9 mouse cellular contexts compared by ENCODE assay signal in genomic region chr10:78575690-78576089, GRCm38 (mm10). TPM values are rescaled to one million over a fixed set of nuclear protein-coding genes. Genes with fewer than 3 reads are reported as not detected.
DNase-seq lines count a peak whose midpoint lies in the region; ATAC-seq and TF ChIP-seq lines count a peak whose summit lies in the region.
"Had no signal": no experiment of that assay in that cellular context is flagged by ENCODE, and none has a peak within 500 bp of the region (broad histone marks: within the 10 kb centered on the region; RNA-seq: fewer than 3 reads in every experiment).

No protein-coding gene starts in this region.

- peak overlapping the region; percentile 5 for H3K4me3 ChIP-seq in thymus, adult 2 months (ENCODE audit: control insufficient read depth, insufficient read depth, low read length)
- peak overlapping the region; percentile 75 for H3K4me3 ChIP-seq in heart, postnatal 0 days (ENCODE audit: low read depth, low read length)
- H3K4me3 ChIP-seq in lung, postnatal 0 days (ENCODE audit: low read depth, low read length), result peak overlapping the region; percentile 59; the same call in 1 of the 2 replicates
- H3K4me3 ChIP-seq in stomach, embryonic 16.5 days (replicated peaks; ENCODE audit: low read length), result peak overlapping the region; percentile 71; the same call in 1 of the 2 replicates

- H3K27ac ChIP-seq in thymus, adult 2 months (ENCODE audit: control insufficient read depth, insufficient read depth, low read length), result peak overlapping the region; percentile 27
- peak overlapping the region; percentile 98 for H3K27ac ChIP-seq in heart, postnatal 0 days (ENCODE audit: low read depth)
- H3K27ac ChIP-seq in lung, postnatal 0 days (ENCODE audit: low read length), result peak overlapping the region; percentile 97; the same call in 1 of the 2 replicates
- peak overlapping the region; percentile 96 for H3K27ac ChIP-seq in stomach, embryonic 16.5 days (ENCODE audit: low read length)

- H3K4me2 ChIP-seq in heart, postnatal 0 days (ENCODE audit: low read depth, low read length), result peak overlapping the region; percentile 88
- peak overlapping the region; percentile 76 for H3K4me2 ChIP-seq in lung, postnatal 0 days (replicated peaks; ENCODE audit: low read depth, low read length)
- peak overlapping the region; percentile 80 for H3K4me2 ChIP-seq in stomach, embryonic 16.5 days (ENCODE audit: low read depth, low read length)

- H3K9ac ChIP-seq in heart, postnatal 0 days (replicated peaks; ENCODE audit: low read depth, low read length), result peak overlapping the region; percentile 65; the same call in 1 of the 2 replicates
- no peak overlapping the region for H3K9ac ChIP-seq in lung, postnatal 0 days (replicated peaks; ENCODE audit: low read depth)
- peak overlapping the region; percentile 86 for H3K9ac ChIP-seq in stomach, embryonic 16.5 days (ENCODE audit: low read length)

- TF ChIP-seq POLR2A in thymus, adult 2 months (IDR thresholded peaks at IDR 0.05; ENCODE audit: control insufficient read depth, extremely low read depth, insufficient read depth, low read length, poor library complexity), result no peak

- H3K27me3 ChIP-seq in thymus, adult 2 months (ENCODE audit: control insufficient read depth, insufficient read depth, low read length), result no peaks in the 10 kb centered on the region
- H3K27me3 ChIP-seq in heart, postnatal 0 days (ENCODE audit: control insufficient read depth, insufficient read depth, low read length), result no peaks in the 10 kb centered on the region
- H3K27me3 ChIP-seq in lung, postnatal 0 days (replicated peaks; ENCODE audit: insufficient read depth, low read length), result no peaks in the 10 kb centered on the region
- no peaks in the 10 kb centered on the region for H3K27me3 ChIP-seq in stomach, embryonic 16.5 days (ENCODE audit: control insufficient read depth, insufficient read depth, low read length)

- no peak for DNase-seq in thymus, adult 2 months
- DNase-seq in thymus, postnatal 25 days, result no peak
- DNase-seq in cerebellum, adult 9-10 months, result peak; percentile 96
- peak; percentile 75 for DNase-seq in heart, postnatal 0 days (ENCODE audit: low spot score)
- peak; percentile 60 for DNase-seq in large intestine, adult 2 months (ENCODE audit: low read depth, low spot score)
- peak; percentile 39 for DNase-seq in lung, postnatal 0 days (ENCODE audit: low spot score)
- DNase-seq in urinary bladder, adult 2 months (ENCODE audit: low spot score), result no peak

- H3K9me3 ChIP-seq in heart, postnatal 0 days (replicated peaks; ENCODE audit: control insufficient read depth, low read length), result no peaks in the 10 kb centered on the region
- no peaks in the 10 kb centered on the region for H3K9me3 ChIP-seq in lung, postnatal 0 days (ENCODE audit: low read length)
- no peaks in the 10 kb centered on the region for H3K9me3 ChIP-seq in stomach, embryonic 16.5 days (replicated peaks; ENCODE audit: control insufficient read depth, low read length)

- 79% methylated on average over 2 of the region's 2 CpGs for WGBS in thymus, adult 2 months
- 16% methylated on average over 2 of the region's 2 CpGs for WGBS in heart, postnatal 0 days
- 6% methylated on average over 2 of the region's 2 CpGs for WGBS in large intestine, adult 2 months
- 19% methylated on average over 2 of the region's 2 CpGs for WGBS in lung, postnatal 0 days
- 50% methylated on average over 2 of the region's 2 CpGs for WGBS in stomach, embryonic 16.5 days

- TF ChIP-seq EP300 in heart, postnatal 0 days (IDR thresholded peaks at IDR 0.05; ENCODE audit: low read depth), result no peak
- no peak for TF ChIP-seq EP300 in lung, postnatal 0 days (IDR thresholded peaks at IDR 0.05)

- ATAC-seq in heart, postnatal 0 days (ENCODE audit: insufficient read depth, low read depth), result peak; percentile 42
- no peak for ATAC-seq in lung, postnatal 0 days
- no peak for ATAC-seq in stomach, embryonic 16.5 days (ENCODE audit: insufficient read depth, low FRiP score)

- TF ChIP-seq CTCF in thymus, adult 2 months (IDR thresholded peaks at IDR 0.05; ENCODE audit: borderline replicate concordance, control insufficient read depth, extremely low read depth, insufficient read depth, low read length, poor library complexity), result no peak
- TF ChIP-seq CTCF in heart, postnatal 0 days (IDR thresholded peaks at IDR 0.05; ENCODE audit: low read depth), result no peak
- TF ChIP-seq CTCF in lung, postnatal 0 days (IDR thresholded peaks at IDR 0.05), result no peak

- H3K4me1 ChIP-seq in thymus, adult 2 months (replicated peaks; ENCODE audit: control insufficient read depth, insufficient read depth, low read length), result peaks cover 45% of the 10 kb centered on the region
- H3K4me1 ChIP-seq in heart, postnatal 0 days (ENCODE audit: control insufficient read depth, insufficient read depth), result peaks cover 9% of the 10 kb centered on the region
- peaks cover 5% of the 10 kb centered on the region; the same call in 1 of the 2 replicates for H3K4me1 ChIP-seq in lung, postnatal 0 days (ENCODE audit: insufficient read depth, low read depth, low read length)
- peaks cover 6% of the 10 kb centered on the region; the same call in 1 of the 2 replicates for H3K4me1 ChIP-seq in stomach, embryonic 16.5 days (ENCODE audit: control insufficient read depth, insufficient read depth, low read length)

- peaks cover 20% of the 10 kb centered on the region for H3K36me3 ChIP-seq in thymus, adult 2 months (ENCODE audit: control insufficient read depth, insufficient read depth, low read length)
- peaks cover 42% of the 10 kb centered on the region for H3K36me3 ChIP-seq in heart, postnatal 0 days (replicated peaks; ENCODE audit: control insufficient read depth, insufficient read depth, low read length)
- H3K36me3 ChIP-seq in lung, postnatal 0 days (ENCODE audit: insufficient read depth, low read length), result peaks cover 8% of the 10 kb centered on the region; the same call in 1 of the 2 replicates
- H3K36me3 ChIP-seq in stomach, embryonic 16.5 days (ENCODE audit: control insufficient read depth, insufficient read depth, low read length), result peaks cover 4% of the 10 kb centered on the region; the same call in 1 of the 2 replicates

RNA-seq across cellular contexts. Expression of gene Ilvbl, which starts 1.5 kb away (rescaled TPM):
- polyA plus RNA-seq in thymus, adult 2 months (2012; rRNA removed), result 235 and 243 TPM in 2 replicates
- total RNA-seq in heart, postnatal 0 days (2014; rRNA removed; ENCODE audit: low replicate concordance), result 58.4 and 62.1 TPM in 2 replicates
- polyA plus RNA-seq in heart, postnatal 0 days (2015; fragmentation: Nextera tagmentation; extraction: Ambion mirVana), result 72.2 and 73.7 TPM in 2 replicates
- 96.0 and 135 TPM in 2 replicates for polyA plus RNA-seq in large intestine, adult 2 months (2012; rRNA removed)
- polyA plus RNA-seq in lung, postnatal 0 days (2015; fragmentation: Nextera tagmentation; extraction: Ambion mirVana), result 38.1 and 45.0 TPM in 2 replicates
- polyA plus RNA-seq in stomach, embryonic 16.5 days (2015; fragmentation: Nextera tagmentation; extraction: Ambion mirVana), result 58.9 and 64.6 TPM in 2 replicates
- 32.3 and 38.6 TPM in 2 replicates for polyA plus RNA-seq in urinary bladder, adult 2 months (2012; rRNA removed)

RNA-seq across cellular contexts. Expression of gene Syde1, which starts 16.1 kb away (rescaled TPM):
- 12.2 and 12.3 TPM in 2 replicates for polyA plus RNA-seq in thymus, adult 2 months (2012; rRNA removed)
- total RNA-seq in heart, postnatal 0 days (2014; rRNA removed; ENCODE audit: low replicate concordance), result 25.3 and 27.9 TPM in 2 replicates
- polyA plus RNA-seq in heart, postnatal 0 days (2015; fragmentation: Nextera tagmentation; extraction: Ambion mirVana), result 7.5 and 8.5 TPM in 2 replicates
- 10.9 and 11.3 TPM in 2 replicates for polyA plus RNA-seq in large intestine, adult 2 months (2012; rRNA removed)
- 16.1 and 17.4 TPM in 2 replicates for polyA plus RNA-seq in lung, postnatal 0 days (2015; fragmentation: Nextera tagmentation; extraction: Ambion mirVana)
- polyA plus RNA-seq in stomach, embryonic 16.5 days (2015; fragmentation: Nextera tagmentation; extraction: Ambion mirVana), result 14.0 and 15.7 TPM in 2 replicates
- polyA plus RNA-seq in urinary bladder, adult 2 months (2012; rRNA removed), result 27.8 and 29.4 TPM in 2 replicates

RNA-seq across cellular contexts. Expression of gene Olfr1357, which starts 42.2 kb away (rescaled TPM):
- not detected in 2 replicates for polyA plus RNA-seq in thymus, adult 2 months (2012; rRNA removed)
- not detected in 2 replicates for total RNA-seq in heart, postnatal 0 days (2014; rRNA removed; ENCODE audit: low replicate concordance)
- not detected in 2 replicates for polyA plus RNA-seq in heart, postnatal 0 days (2015; fragmentation: Nextera tagmentation; extraction: Ambion mirVana)
- not detected in 2 replicates for polyA plus RNA-seq in large intestine, adult 2 months (2012; rRNA removed)
- polyA plus RNA-seq in lung, postnatal 0 days (2015; fragmentation: Nextera tagmentation; extraction: Ambion mirVana), result not detected in 2 replicates
- not detected in 2 replicates for polyA plus RNA-seq in stomach, embryonic 16.5 days (2015; fragmentation: Nextera tagmentation; extraction: Ambion mirVana)
- polyA plus RNA-seq in urinary bladder, adult 2 months (2012; rRNA removed), result not detected in 2 replicates
- polyA plus RNA-seq: neural tube, embryonic 11.5 days had no signal

RNA-seq across cellular contexts. Expression of gene Olfr1358, which starts 58.5 kb away (rescaled TPM):
- 0.09 TPM in 1 of 2 replicates, not detected in the other for polyA plus RNA-seq in thymus, adult 2 months (2012; rRNA removed)
- not detected in 2 replicates for total RNA-seq in heart, postnatal 0 days (2014; rRNA removed; ENCODE audit: low replicate concordance)
- not detected in 2 replicates for polyA plus RNA-seq in heart, postnatal 0 days (2015; fragmentation: Nextera tagmentation; extraction: Ambion mirVana)
- not detected in 2 replicates for polyA plus RNA-seq in large intestine, adult 2 months (2012; rRNA removed)
- polyA plus RNA-seq in lung, postnatal 0 days (2015; fragmentation: Nextera tagmentation; extraction: Ambion mirVana), result not detected in 2 replicates
- polyA plus RNA-seq in stomach, embryonic 16.5 days (2015; fragmentation: Nextera tagmentation; extraction: Ambion mirVana), result not detected in 2 replicates
- polyA plus RNA-seq in urinary bladder, adult 2 months (2012; rRNA removed), result not detected in 2 replicates
- polyA plus RNA-seq: neural tube, embryonic 11.5 days had no signal

Comparison
In these comparisons a context has a peak if more than half of its experiments do, and no peak if none do; other contexts are left out.
1. DNase-seq: peak in cerebellum, adult 9-10 months (single experiment), heart, postnatal 0 days (single experiment), large intestine, adult 2 months (single experiment) and lung, postnatal 0 days (single experiment); none in thymus, adult 2 months (single experiment), thymus, postnatal 25 days (single experiment) and urinary bladder, adult 2 months (single experiment).
2. H3K27ac ChIP-seq: peak in every context shown above with its lines; median percentile 98 in heart, postnatal 0 days; 97 in lung, postnatal 0 days; 96 in stomach, embryonic 16.5 days; 27 in thymus, adult 2 months.
3. H3K4me3 ChIP-seq: peak in every context shown above with its lines; median percentile 75 in heart, postnatal 0 days; 71 in stomach, embryonic 16.5 days; 59 in lung, postnatal 0 days; 5 in thymus, adult 2 months.
4. Peak in every context shown above with its lines, with median percentiles within 50 percentile points of each other: H3K4me2 ChIP-seq.